Mouse (Mus musculus) liver, postnatal 0 days (tissue): ENCODE data around the gene Atrnl1. TPM values are rescaled to one million over a fixed set of nuclear protein-coding genes. Genes with fewer than 3 reads are reported as not detected.

Source experiments
- ATAC-seq: fragments of 200-750 bp; cut with Nextera tagmentation; 2 replicates; pipeline ENCODE4 v1.8.0; 2017; ENCODE audit warnings: mild to moderate bottlenecking, moderate library complexity
- DNase-seq: peaks from one replicate; pipeline ENCODE4 v3.0.0-alpha.2; 2016
- H3K27ac ChIP-seq: fragments of 300-500 bp; sonication (generic); 2 replicates; pipeline ENCODE4 v1.5.1; 2014; ENCODE audit warnings: antibody characterized with exemption, moderate library complexity, mild to moderate bottlenecking, low read depth
- H3K27me3 ChIP-seq: fragments of 300-500 bp; sonication (generic); 2 replicates; pipeline ENCODE4 v1.6.1; 2014; ENCODE audit warnings: low read length, control low read depth, mixed read lengths; ENCODE audit not compliant: insufficient read depth
- H3K36me3 ChIP-seq: fragments of 300-500 bp; sonication (generic); replicated peaks from 2 replicates; pipeline ENCODE4 v1.6.1; 2014; ENCODE audit warnings: mild to moderate bottlenecking, control low read depth, low read length, moderate library complexity, mixed read lengths; ENCODE audit not compliant: insufficient read depth
- H3K4me1 ChIP-seq: fragments of 300-500 bp; sonication (generic); 2 replicates; pipeline ENCODE4 v1.6.1; 2014; ENCODE audit warnings: antibody characterized with exemption, mild to moderate bottlenecking, control low read depth; ENCODE audit not compliant: insufficient read depth
- H3K4me2 ChIP-seq: fragments of 300-500 bp; sonication (generic); 2 replicates; pipeline ENCODE4 v1.6.1; 2014; ENCODE audit warnings: low read depth, mild to moderate bottlenecking, low read length, moderate library complexity, mixed read lengths
- H3K4me3 ChIP-seq: fragments of 300-500 bp; sonication (generic); 2 replicates; pipeline ENCODE4 v1.5.1; 2014; ENCODE audit warnings: low read depth, low read length
- H3K9ac ChIP-seq: fragments of 300-500 bp; sonication (generic); replicated peaks from 2 replicates; pipeline ENCODE4 v1.6.1; 2014; ENCODE audit warnings: mild to moderate bottlenecking, moderate library complexity
- H3K9me3 ChIP-seq: fragments of 300-500 bp; sonication (generic); 2 replicates; pipeline ENCODE4 v1.6.1; 2016; ENCODE audit warnings: mild to moderate bottlenecking, control low read depth, low read length, mixed read lengths
- CTCF ChIP-seq: sonication (generic); IDR thresholded peaks from 2 replicates; pipeline ENCODE4 v1.5.1; 2016; ENCODE audit warnings: antibody characterized with exemption, low read depth
- EP300 ChIP-seq: IDR thresholded peaks from 2 replicates; pipeline ENCODE4 v1.6.1; 2016; ENCODE audit warnings: antibody characterized with exemption, low read depth, mild to moderate bottlenecking
- WGBS: fragments of 180-500 bp; shearing (Covaris S2); extraction: QIAGEN DNeasy Blood & Tissue Kit; methylation state at CpG from one replicate; pipeline ENCODE4 v1.1.7; 2014; ENCODE audit not compliant: insufficient replicate concordance; 5-methylcytosine and 5-hydroxymethylcytosine counted together
- polyA plus RNA-seq: library from polyadenylated mRNA; unstranded; fragments of >200 nt; fragmentation: Nextera tagmentation; extraction: Ambion mirVana; gene quantifications from 2 replicates; pipeline ENCODE4 v1.2.1, GENCODE M21; 2015

The Atrnl1 gene
- polyA plus RNA-seq, 1 experiment from 2014 or later, result 0.70 TPM

DNA sequence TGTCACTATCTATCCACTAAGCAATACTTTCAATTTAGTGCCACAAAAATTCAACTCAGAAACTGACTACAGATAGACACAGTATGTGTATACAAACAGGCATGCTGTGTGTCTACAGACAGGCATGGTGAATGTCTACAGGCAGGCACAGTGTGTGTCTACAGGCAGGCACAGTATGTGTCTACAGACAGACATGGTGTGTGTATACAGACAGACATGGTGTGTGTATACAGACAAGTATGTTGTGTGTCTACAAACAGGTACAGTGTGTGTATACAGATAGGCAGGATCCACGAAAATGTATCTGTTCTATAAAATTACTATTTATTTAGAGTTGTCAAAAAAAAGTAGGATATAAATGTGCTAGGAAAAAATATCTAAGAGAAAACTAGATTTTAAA lies 477.1 kb downstream of the Atrnl1 start:
- DNase-seq, result no peak
- ATAC-seq, result no peak
- Histone ChIP-seq H3K4me3 (no peak overlapping the region), H3K36me3 (no peaks in the 10 kb centered on the region), H3K27me3 (no peaks in the 10 kb centered on the region), H3K27ac (no peak overlapping the region), H3K4me2 (no peak overlapping the region), H3K4me1 (no peaks in the 10 kb centered on the region), H3K9me3 (0 out of 2 replicates have a peak, but pooled peaks cover 3% of the 10 kb centered on the region), H3K9ac (no peak overlapping the region)
- TF ChIP-seq EP300, result no peak
- no peak for TF ChIP-seq CTCF
- WGBS, result 67% methylated on average over 1 of the region's 1 CpGs

DNA sequence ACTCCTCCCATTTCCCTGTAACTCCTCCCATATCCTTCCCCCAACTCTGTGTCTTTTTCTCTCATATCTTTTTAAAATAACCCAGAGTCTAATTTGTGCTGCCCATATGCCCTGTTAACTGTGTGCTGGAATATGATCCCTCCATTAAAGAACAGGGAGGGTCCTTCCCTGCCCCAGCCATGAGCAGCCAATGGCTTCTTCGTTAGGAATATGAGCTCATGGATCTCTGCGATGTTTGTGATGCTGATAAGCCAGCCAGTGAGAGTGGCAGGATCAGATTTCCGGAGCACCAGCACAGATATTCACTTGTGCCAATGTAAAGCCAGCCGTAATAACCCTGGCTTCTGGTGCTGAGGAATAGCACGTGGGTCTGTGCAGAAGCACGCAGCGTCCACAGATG lies 477.6 kb downstream of the Atrnl1 start:
- Histone ChIP-seq H3K9me3 (0 out of 2 replicates have a peak, but pooled peaks cover 3% of the 10 kb centered on the region), H3K27ac (no peak overlapping the region), H3K4me2 (no peak overlapping the region), H3K36me3 (no peaks in the 10 kb centered on the region), H3K9ac (no peak overlapping the region), H3K4me1 (no peaks in the 10 kb centered on the region), H3K4me3 (no peak overlapping the region), H3K27me3 (no peaks in the 10 kb centered on the region)
- no peak for ATAC-seq
- 68% methylated on average over 7 of the region's 7 CpGs for WGBS
- no peak for DNase-seq
- TF ChIP-seq EP300 (no peak), CTCF (no peak)

DNA sequence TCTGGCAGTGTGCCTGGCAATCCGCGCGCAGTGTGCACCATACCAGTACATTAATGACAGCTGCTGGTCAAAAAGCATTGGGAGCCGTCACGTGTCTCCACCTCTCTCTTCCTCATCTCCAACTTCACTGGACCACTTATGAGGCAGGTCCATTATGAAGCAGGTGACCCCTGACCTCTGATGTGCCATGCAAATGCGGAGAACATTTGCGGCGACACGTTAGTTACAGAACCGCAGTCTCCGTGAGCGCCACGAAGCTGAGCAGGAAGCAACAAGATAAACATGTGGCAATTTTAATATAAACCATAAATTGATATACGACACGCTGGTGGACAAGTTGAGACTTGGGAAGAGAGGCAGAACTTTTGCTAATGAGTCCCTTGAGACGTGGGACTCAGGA lies 481.1 kb downstream of the Atrnl1 start:
- Histone ChIP-seq H3K9ac (no peak overlapping the region), H3K27ac (no peak overlapping the region), H3K36me3 (no peaks in the 10 kb centered on the region), H3K27me3 (no peaks in the 10 kb centered on the region), H3K4me1 (no peaks in the 10 kb centered on the region), H3K9me3 (no peaks in the 10 kb centered on the region), H3K4me3 (no peak overlapping the region), H3K4me2 (no peak overlapping the region)
- TF ChIP-seq CTCF (no peak), EP300 (no peak)
- DNase-seq (no peak), ATAC-seq (no peak)
- WGBS, result 90% methylated on average over 16 of the region's 16 CpGs

DNA sequence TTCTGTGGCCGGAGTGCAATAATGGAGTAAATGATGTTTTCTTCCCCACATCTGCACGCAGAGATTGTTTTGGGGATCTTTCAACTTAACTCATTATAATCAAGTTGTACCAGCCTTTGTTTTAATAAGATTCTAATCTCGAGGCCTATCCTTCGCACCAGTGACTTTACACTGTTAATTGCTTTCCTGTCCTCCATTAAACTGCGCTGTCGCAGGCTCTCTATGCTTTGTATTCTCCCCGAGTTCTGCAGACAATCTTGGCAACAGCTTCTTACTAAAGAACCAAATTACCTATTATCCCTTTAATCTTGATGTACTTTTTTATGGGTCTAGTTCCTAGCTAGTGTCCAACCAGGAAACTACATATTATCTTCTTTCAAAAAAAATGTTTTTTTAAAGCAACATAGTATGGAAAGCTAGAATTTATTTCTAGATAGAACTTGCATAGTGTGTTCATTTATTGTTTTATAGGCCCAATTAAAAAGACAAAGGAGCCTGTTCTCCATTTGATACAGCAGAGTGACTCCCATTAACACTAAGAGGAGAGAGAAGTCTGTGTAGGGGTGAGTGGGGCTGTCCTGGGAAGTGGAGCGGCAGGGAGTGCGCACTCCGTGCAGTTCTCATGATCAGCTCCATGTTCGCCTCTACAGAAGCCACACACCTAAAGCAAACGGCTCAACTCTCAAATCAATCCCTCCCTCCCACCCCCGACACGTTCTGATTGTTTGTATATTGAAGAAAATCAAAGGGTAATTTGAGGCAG lies 484.1 kb downstream of the Atrnl1 start:
- no peaks in the 10 kb centered on the region for H3K36me3 ChIP-seq
- TF ChIP-seq EP300, result no peak
- TF ChIP-seq CTCF, result no peak
- no peaks in the 10 kb centered on the region for H3K27me3 ChIP-seq
- no peak overlapping the region for H3K9ac ChIP-seq
- no peak overlapping the region for H3K4me2 ChIP-seq
- H3K4me3 ChIP-seq, result no peak overlapping the region
- H3K9me3 ChIP-seq, result no peaks in the 10 kb centered on the region
- ATAC-seq (no peak), DNase-seq (no peak)
- WGBS, result 69% methylated on average over 14 of the region's 14 CpGs
- H3K27ac ChIP-seq, result no peak overlapping the region
- H3K4me1 ChIP-seq, result no peaks in the 10 kb centered on the region

DNA sequence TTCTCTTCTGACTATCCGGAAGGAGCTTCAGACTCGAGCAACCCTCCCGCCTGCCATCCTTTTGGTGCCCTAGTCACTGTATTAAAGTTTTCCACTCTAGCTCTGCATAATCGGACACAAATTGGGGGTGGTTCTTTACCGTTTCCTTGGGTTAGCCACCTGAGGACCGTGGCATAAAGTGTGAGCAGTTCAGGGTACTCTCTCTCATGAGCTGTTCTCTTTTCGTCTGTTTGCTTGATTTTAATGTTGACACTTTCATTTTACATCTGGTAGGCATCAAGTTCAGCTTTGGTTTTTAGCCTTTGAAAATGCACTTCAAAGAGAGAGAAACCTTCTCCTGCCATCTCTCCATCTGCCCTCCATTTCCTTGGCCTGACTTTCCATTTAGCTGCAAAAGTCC lies 484.9 kb downstream of the Atrnl1 start:
- no peak for ATAC-seq
- 74% methylated on average over 7 of the region's 7 CpGs for WGBS

DNA sequence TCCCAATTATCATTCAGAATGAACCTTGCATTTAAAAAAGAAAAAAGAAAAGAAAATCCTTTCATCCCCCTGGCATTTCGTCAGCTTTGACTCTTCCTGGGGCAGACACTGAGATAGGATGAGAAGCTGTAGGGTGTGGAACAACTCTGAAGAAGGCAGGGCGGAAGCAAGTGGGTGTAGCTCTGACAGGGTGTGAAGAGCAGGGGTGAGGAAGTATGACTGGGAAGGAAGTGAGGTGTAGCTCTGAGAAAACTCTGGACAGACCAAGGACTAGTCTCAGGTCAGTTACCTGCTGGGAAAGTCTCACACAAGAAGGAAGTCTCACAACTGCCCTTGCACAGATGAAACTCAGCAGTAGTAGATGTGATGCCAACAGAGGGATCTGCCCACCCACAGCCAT lies 486.4 kb downstream of the Atrnl1 start:
- no peaks in the 10 kb centered on the region for H3K4me1 ChIP-seq
- no peak overlapping the region for H3K27ac ChIP-seq
- H3K4me2 ChIP-seq, result no peak overlapping the region
- 60% methylated on average over 2 of the region's 2 CpGs for whole genome bisulfite sequencing
- H3K27me3 ChIP-seq, result no peaks in the 10 kb centered on the region
- no peak overlapping the region for H3K9ac ChIP-seq
- TF ChIP-seq CTCF (no peak), EP300 (no peak)
- DNase-seq (no peak), ATAC-seq (no peak)
- no peak overlapping the region for H3K4me3 ChIP-seq
- H3K36me3 ChIP-seq, result no peaks in the 10 kb centered on the region
- no peaks in the 10 kb centered on the region for H3K9me3 ChIP-seq

More for the DNA sequence above, 484.9 kb downstream of the Atrnl1 start:
- Histone ChIP-seq H3K9ac (no peak overlapping the region), H3K27ac (no peak overlapping the region), H3K4me1 (no peaks in the 10 kb centered on the region), H3K36me3 (no peaks in the 10 kb centered on the region), H3K4me3 (no peak overlapping the region), H3K4me2 (no peak overlapping the region), H3K27me3 (no peaks in the 10 kb centered on the region), H3K9me3 (no peaks in the 10 kb centered on the region)
- TF ChIP-seq CTCF (no peak), EP300 (no peak)
- no peak for DNase-seq

DNA sequence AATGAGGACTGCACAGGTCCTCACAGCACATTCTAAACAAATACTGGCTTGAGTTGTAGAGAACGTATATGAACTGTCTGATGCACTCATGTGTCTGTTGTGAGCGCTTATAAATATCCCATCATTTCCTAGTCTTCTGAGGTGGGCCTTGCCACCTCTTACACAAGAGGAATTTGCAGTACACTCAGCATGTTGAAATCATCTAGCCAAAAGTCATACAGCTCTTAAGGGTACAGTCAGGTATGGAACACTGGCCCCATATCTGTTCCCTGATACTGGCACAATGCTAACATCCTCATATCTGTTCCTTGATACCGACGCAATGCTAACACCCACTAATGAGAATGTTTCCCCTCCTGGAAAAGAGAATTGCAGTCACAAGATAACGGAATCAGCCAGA lies 488.7 kb downstream of the Atrnl1 start:
- DNase-seq (no peak), ATAC-seq (no peak)
- Histone ChIP-seq H3K4me1 (no peaks in the 10 kb centered on the region), H3K9me3 (no peaks in the 10 kb centered on the region), H3K4me2 (no peak overlapping the region), H3K27me3 (no peaks in the 10 kb centered on the region), H3K36me3 (no peaks in the 10 kb centered on the region), H3K4me3 (no peak overlapping the region), H3K27ac (no peak overlapping the region), H3K9ac (no peak overlapping the region)
- WGBS, result 70% methylated on average over 5 of the region's 5 CpGs
- TF ChIP-seq CTCF (no peak), EP300 (no peak)
